ENCODE assay signal across 10 mouse cellular contexts in the genomic region with DNA sequence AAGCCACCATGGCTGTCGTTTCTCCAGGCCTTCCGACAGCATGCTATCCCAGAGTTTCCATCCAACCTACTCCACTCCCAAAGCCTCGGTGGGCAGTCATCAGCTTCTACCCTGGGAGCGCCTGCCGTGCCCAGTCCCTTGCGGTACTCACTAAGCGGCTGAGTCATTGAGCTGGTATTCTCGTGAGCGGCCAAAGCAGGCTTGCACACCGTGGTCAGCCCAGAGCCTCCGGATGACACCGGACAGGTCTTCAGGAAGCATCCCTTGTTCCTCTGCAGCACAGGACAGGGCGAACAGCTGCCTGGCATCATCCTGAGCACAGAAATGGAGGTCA. TPM values are rescaled to one million over a fixed set of nuclear protein-coding genes. Genes with fewer than 3 reads are reported as not detected.
DNase-seq lines count a peak whose midpoint lies in the region; ATAC-seq and TF ChIP-seq lines count a peak whose summit lies in the region.
"Had no signal": no experiment of that assay in that cellular context is flagged by ENCODE, and none has a peak within 500 bp of the region (broad histone marks: within the 10 kb centered on the region; RNA-seq: fewer than 3 reads in every experiment).

No protein-coding gene starts in this region.

- H3K4me3 ChIP-seq in cerebellum, adult 2 months (replicated peaks; ENCODE audit: insufficient read depth, low read depth, low read length), result no peak overlapping the region
- H3K4me3 ChIP-seq in liver, adult 2 months (ENCODE audit: insufficient read depth, low read depth, low read length), result no peak overlapping the region
- H3K4me3 ChIP-seq in hindbrain, embryonic 10.5 days, result no peak overlapping the region
- H3K4me3 ChIP-seq in neural tube, embryonic 13.5 days, result no peak overlapping the region
- H3K4me3 ChIP-seq: megakaryocyte, embryonic 14.5 days had no signal

- H3K9me3 ChIP-seq in hindbrain, embryonic 10.5 days, result no peaks in the 10 kb centered on the region
- H3K9me3 ChIP-seq in neural tube, embryonic 13.5 days, result no peaks in the 10 kb centered on the region
- H3K9me3 ChIP-seq: megakaryocyte, embryonic 14.5 days had no signal

- no peaks in the 10 kb centered on the region for H3K27me3 ChIP-seq in cerebellum, adult 2 months (ENCODE audit: control insufficient read depth, insufficient read depth, low read length)
- no peaks in the 10 kb centered on the region for H3K27me3 ChIP-seq in liver, adult 2 months (ENCODE audit: control insufficient read depth, insufficient read depth, low read length)
- H3K27me3 ChIP-seq in hindbrain, embryonic 10.5 days (ENCODE audit: insufficient read depth, poor library complexity, severe bottlenecking), result no peaks in the 10 kb centered on the region
- no peaks in the 10 kb centered on the region for H3K27me3 ChIP-seq in neural tube, embryonic 13.5 days
- H3K27me3 ChIP-seq: megakaryocyte, embryonic 14.5 days had no signal

- peak in 1 of 2 experiments; percentile 49 for DNase-seq in cerebellum, adult 2 months
- no peak for DNase-seq in cerebellum, postnatal 10 days
- DNase-seq in liver, adult 2 months (ENCODE audit: extremely low read depth, low read depth, low spot score), result no peak
- DNase-seq in liver, result no peak
- DNase-seq in hindbrain, embryonic 10.5 days (ENCODE audit: low spot score), result no peak
- no peak for DNase-seq in urinary bladder, adult 18-20 months (ENCODE audit: low spot score in 2 of 2)
- DNase-seq in embryo, embryonic 11 days, result no peak
- DNase-seq: right cerebral cortex, postnatal 4 days had no signal

- no peak overlapping the region for H3K9ac ChIP-seq in liver, adult 2 months (ENCODE audit: low read depth, low read length)
- peak overlapping the region; percentile 6 for H3K9ac ChIP-seq in neural tube, embryonic 13.5 days

- H3K4me2 ChIP-seq in neural tube, embryonic 13.5 days, result no peak overlapping the region

- peak overlapping the region; percentile 59 for H3K27ac ChIP-seq in cerebellum, adult 2 months (ENCODE audit: insufficient read depth, low read length)
- H3K27ac ChIP-seq in liver, adult 2 months (replicated peaks; ENCODE audit: insufficient read depth, low read depth, low read length), result peak overlapping the region; percentile 55
- peak overlapping the region; percentile 53; the same call in 1 of the 2 replicates for H3K27ac ChIP-seq in hindbrain, embryonic 10.5 days
- peak overlapping the region; percentile 77 for H3K27ac ChIP-seq in neural tube, embryonic 13.5 days (replicated peaks)

- TF ChIP-seq POLR2A in cerebellum, adult 2 months (IDR thresholded peaks at IDR 0.05; ENCODE audit: borderline replicate concordance, insufficient read depth, low read length), result no peak
- no peak for TF ChIP-seq POLR2A in liver, adult 2 months (IDR thresholded peaks at IDR 0.05; ENCODE audit: extremely low read depth, insufficient read depth, low read length)

- TF ChIP-seq CTCF in cerebellum, adult 2 months (IDR thresholded peaks at IDR 0.05; ENCODE audit: borderline replicate concordance, insufficient read depth, low read depth, low read length), result no peak
- no peak for TF ChIP-seq CTCF in liver, adult 2 months (IDR thresholded peaks at IDR 0.05; ENCODE audit: low read depth, low read length)

- H3K4me1 ChIP-seq in cerebellum, adult 2 months (ENCODE audit: control insufficient read depth, insufficient read depth, low read length), result peaks cover 34% of the 10 kb centered on the region
- peaks cover 21% of the 10 kb centered on the region for H3K4me1 ChIP-seq in liver, adult 2 months (ENCODE audit: control insufficient read depth, insufficient read depth, low read length)
- peaks cover 39% of the 10 kb centered on the region for H3K4me1 ChIP-seq in hindbrain, embryonic 10.5 days (replicated peaks)
- peaks cover 37% of the 10 kb centered on the region for H3K4me1 ChIP-seq in neural tube, embryonic 13.5 days (replicated peaks)

- H3K79me2 ChIP-seq in liver, adult 2 months (ENCODE audit: control insufficient read depth, insufficient read depth, low read length), result peaks cover 11% of the 10 kb centered on the region; the same call in 1 of the 2 replicates

- no peaks in the 10 kb centered on the region; the same call in 1 of the 2 replicates for H3K36me3 ChIP-seq in liver, adult 2 months (ENCODE audit: control insufficient read depth, insufficient read depth, low read length)
- H3K36me3 ChIP-seq in hindbrain, embryonic 10.5 days, result peaks cover 98% of the 10 kb centered on the region
- H3K36me3 ChIP-seq in neural tube, embryonic 13.5 days, result peaks cover 71% of the 10 kb centered on the region

- no peak for ATAC-seq in neural tube, embryonic 13.5 days (ENCODE audit: low read depth)

- 30% methylated on average over 13 of the region's 13 CpGs for WGBS in cerebellum, adult 2 months
- 56% methylated on average over 13 of the region's 13 CpGs for WGBS in liver, adult 2 months
- WGBS in hindbrain, embryonic 10.5 days, result 87% methylated on average over 13 of the region's 13 CpGs
- WGBS in neural tube, embryonic 13.5 days, result 87% methylated on average over 13 of the region's 13 CpGs

RNA-seq across cellular contexts. Expression of gene Sema3b, which starts 10.5 kb away (rescaled TPM):
- 3.9 and 6.4 TPM in 2 replicates for polyA plus RNA-seq in cerebellum, adult 2 months (2012; rRNA removed)
- total RNA-seq in liver, adult 2 months (2014; rRNA removed), result 0.13 and 0.37 TPM in 2 replicates
- polyA plus RNA-seq in liver, adult 2 months (2012; rRNA removed), result 0.68 and 0.83 TPM in 2 replicates
- polyA plus RNA-seq in hindbrain, embryonic 10.5 days (2016; fragmentation: Nextera tagmentation; extraction: Ambion mirVana), result 3.9 and 5.2 TPM in 2 replicates
- 6.5 and 9.0 TPM in 2 replicates for polyA plus RNA-seq in neural tube, embryonic 13.5 days (2015; fragmentation: Nextera tagmentation; extraction: Ambion mirVana)

RNA-seq across cellular contexts. Expression of gene Gnai2, which starts 15.7 kb away (rescaled TPM):
- 273 and 301 TPM in 2 replicates for polyA plus RNA-seq in cerebellum, adult 2 months (2012; rRNA removed)
- total RNA-seq in liver, adult 2 months (2014; rRNA removed), result 31.6 and 44.8 TPM in 2 replicates
- 117 and 122 TPM in 2 replicates for polyA plus RNA-seq in liver, adult 2 months (2012; rRNA removed)
- 554 and 640 TPM in 2 replicates for polyA plus RNA-seq in hindbrain, embryonic 10.5 days (2016; fragmentation: Nextera tagmentation; extraction: Ambion mirVana)
- 350 and 384 TPM in 2 replicates for polyA plus RNA-seq in neural tube, embryonic 13.5 days (2015; fragmentation: Nextera tagmentation; extraction: Ambion mirVana)

RNA-seq across cellular contexts. Expression of gene Ifrd2, which starts 32.1 kb away (rescaled TPM):
- 20.2 and 23.4 TPM in 2 replicates for polyA plus RNA-seq in cerebellum, adult 2 months (2012; rRNA removed)
- 21.5 and 32.2 TPM in 2 replicates for total RNA-seq in liver, adult 2 months (2014; rRNA removed)
- 54.6 and 56.2 TPM in 2 replicates for polyA plus RNA-seq in liver, adult 2 months (2012; rRNA removed)
- polyA plus RNA-seq in hindbrain, embryonic 10.5 days (2016; fragmentation: Nextera tagmentation; extraction: Ambion mirVana), result 41.1 and 54.1 TPM in 2 replicates
- 13.5 and 17.4 TPM in 2 replicates for polyA plus RNA-seq in neural tube, embryonic 13.5 days (2015; fragmentation: Nextera tagmentation; extraction: Ambion mirVana)

RNA-seq across cellular contexts. Expression of gene Hyal3, which starts 38.9 kb away (rescaled TPM):
- polyA plus RNA-seq in cerebellum, adult 2 months (2012; rRNA removed), result 1.1 TPM in 2 replicates
- total RNA-seq in liver, adult 2 months (2014; rRNA removed), result 0.13 and 0.18 TPM in 2 replicates
- polyA plus RNA-seq in liver, adult 2 months (2012; rRNA removed), result 0.29 and 0.54 TPM in 2 replicates
- polyA plus RNA-seq in hindbrain, embryonic 10.5 days (2016; fragmentation: Nextera tagmentation; extraction: Ambion mirVana), result 0.41 and 0.77 TPM in 2 replicates
- polyA plus RNA-seq in neural tube, embryonic 13.5 days (2015; fragmentation: Nextera tagmentation; extraction: Ambion mirVana), result 1.9 and 2.0 TPM in 2 replicates

RNA-seq across cellular contexts. Expression of gene Naa80, which starts 40.8 kb away (rescaled TPM):
- polyA plus RNA-seq in cerebellum, adult 2 months (2012; rRNA removed), result 19.5 and 21.6 TPM in 2 replicates
- 12.3 and 12.8 TPM in 2 replicates for total RNA-seq in liver, adult 2 months (2014; rRNA removed)
- polyA plus RNA-seq in liver, adult 2 months (2012; rRNA removed), result 88.5 and 130 TPM in 2 replicates
- polyA plus RNA-seq in hindbrain, embryonic 10.5 days (2016; fragmentation: Nextera tagmentation; extraction: Ambion mirVana), result 19.2 and 20.8 TPM in 2 replicates
- 15.9 and 19.0 TPM in 2 replicates for polyA plus RNA-seq in neural tube, embryonic 13.5 days (2015; fragmentation: Nextera tagmentation; extraction: Ambion mirVana)
